Mouse (Mus musculus) lung, embryonic 15.5 days (tissue): Measurements from ENCODE around the gene Gm49322. TPM values are rescaled to one million over a fixed set of nuclear protein-coding genes. Genes with fewer than 3 reads are reported as not detected.

ENCODE experiments used
- ATAC-seq: fragments of 200-750 bp; cut with Nextera tagmentation; 2 replicates; pipeline ENCODE4 v1.8.0; 2017; ENCODE audit warnings: moderate number of reproducible peaks, borderline replicate concordance; ENCODE audit not compliant: low FRiP score, low TSS enrichment; ENCODE audit errors: extremely low read depth
- H3K27ac ChIP-seq: fragments of 300-500 bp; sonication (generic); 2 replicates; pipeline ENCODE4 v1.5.1; 2015; ENCODE audit warnings: moderate library complexity, mild to moderate bottlenecking, inconsistent platforms
- H3K27me3 ChIP-seq: fragments of 300-500 bp; sonication (generic); 2 replicates; pipeline ENCODE4 v1.6.1; 2015; ENCODE audit warnings: inconsistent platforms
- H3K36me3 ChIP-seq: fragments of 300-500 bp; sonication (generic); 2 replicates; pipeline ENCODE4 v1.6.1; 2015; ENCODE audit warnings: inconsistent platforms
- H3K4me1 ChIP-seq: fragments of 300-500 bp; sonication (generic); 2 replicates; pipeline ENCODE4 v1.6.1; 2015; ENCODE audit warnings: inconsistent platforms
- H3K4me2 ChIP-seq: fragments of 300-500 bp; sonication (generic); 2 replicates; pipeline ENCODE4 v1.6.1; 2015; ENCODE audit warnings: inconsistent platforms, mild to moderate bottlenecking, moderate library complexity
- H3K4me3 ChIP-seq: fragments of 300-500 bp; sonication (generic); 2 replicates; pipeline ENCODE4 v1.5.1; 2015; ENCODE audit warnings: mild to moderate bottlenecking, inconsistent platforms
- H3K9ac ChIP-seq: fragments of 300-500 bp; sonication (generic); 2 replicates; pipeline ENCODE4 v1.6.1; 2015; ENCODE audit warnings: inconsistent platforms
- H3K9me3 ChIP-seq: fragments of 300-500 bp; sonication (generic); 2 replicates; pipeline ENCODE4 v1.6.1; 2016; ENCODE audit warnings: inconsistent platforms
- WGBS: fragments of 180-500 bp; shearing (Covaris S2); methylation state at CpG from one replicate; pipeline ENCODE4 v1.1.7; 2015; 5-methylcytosine and 5-hydroxymethylcytosine counted together
- polyA plus RNA-seq: library from polyadenylated mRNA; unstranded; fragments of >200 nt; fragmentation: Nextera tagmentation; extraction: Ambion mirVana; gene quantifications from 2 replicates; pipeline ENCODE4 v1.2.1, GENCODE M21; 2015

The Gm49322 gene
- polyA plus RNA-seq, 1 experiment from 2014 or later = 5.1 TPM

- no peaks in the 10 kb centered on the region for H3K27me3 ChIP-seq
- no peak for ATAC-seq
- peak overlapping the region; percentile 94; the same call in 1 of the 2 replicates for H3K4me3 ChIP-seq
- WGBS = 88% methylated on average over 7 of the region's 7 CpGs
- no peaks in the 10 kb centered on the region for H3K9me3 ChIP-seq
- H3K4me1 ChIP-seq = peaks cover 19% of the 10 kb centered on the region
- H3K36me3 ChIP-seq = peaks cover 29% of the 10 kb centered on the region
- peak overlapping the region; percentile 89 for H3K4me2 ChIP-seq
- H3K9ac ChIP-seq = no peak overlapping the region
- H3K27ac ChIP-seq = no peak overlapping the region
These were observed 1.8 kb upstream of the Gm49322 start for GRCm38 (mm10) chr10:80604001-80604509.

GRCm38 (mm10) chr10:80604988-80605387 lies 833 bp upstream of the Gm49322 start:
- no peaks in the 10 kb centered on the region for H3K9me3 ChIP-seq
- H3K9ac ChIP-seq = no peak overlapping the region
- no peak overlapping the region for H3K4me2 ChIP-seq
- H3K27ac ChIP-seq = no peak overlapping the region
- 86% methylated on average over 2 of the region's 2 CpGs for WGBS
- no peaks in the 10 kb centered on the region for H3K27me3 ChIP-seq
- no peak overlapping the region for H3K4me3 ChIP-seq
- H3K4me1 ChIP-seq = peaks cover 19% of the 10 kb centered on the region
- H3K36me3 ChIP-seq = peaks cover 37% of the 10 kb centered on the region
- no peak for ATAC-seq

GRCm38 (mm10) chr10:80606306-80606705 lies 485 bp downstream of the Gm49322 start:
- H3K4me3 ChIP-seq = no peak overlapping the region
- H3K9ac ChIP-seq = no peak overlapping the region
- H3K4me1 ChIP-seq = peaks cover 19% of the 10 kb centered on the region
- WGBS = 87% methylated on average over 23 of the region's 23 CpGs
- no peak overlapping the region for H3K27ac ChIP-seq
- no peaks in the 10 kb centered on the region for H3K9me3 ChIP-seq
- H3K4me2 ChIP-seq = no peak overlapping the region
- H3K27me3 ChIP-seq = no peaks in the 10 kb centered on the region
- no peak for ATAC-seq
- H3K36me3 ChIP-seq = peaks cover 46% of the 10 kb centered on the region

- Histone ChIP-seq H3K9me3 (no peaks in the 10 kb centered on the region), H3K4me3 (no peak overlapping the region), H3K36me3 (peaks cover 46% of the 10 kb centered on the region), H3K4me2 (no peak overlapping the region), H3K4me1 (peaks cover 19% of the 10 kb centered on the region), H3K27me3 (no peaks in the 10 kb centered on the region), H3K27ac (no peak overlapping the region), H3K9ac (no peak overlapping the region)
- ATAC-seq = no peak
- whole genome bisulfite sequencing = 96% methylated on average over 34 of the region's 34 CpGs
These were observed 1.0 kb downstream of the Gm49322 start for GRCm38 (mm10) chr10:80606737-80607350.

- Histone ChIP-seq H3K36me3 (peaks cover 58% of the 10 kb centered on the region), H3K4me1 (peaks cover 11% of the 10 kb centered on the region), H3K4me3 (no peak overlapping the region), H3K9me3 (no peaks in the 10 kb centered on the region), H3K9ac (0 out of 2 replicates have a peak overlapping the region, but pooled peaks have one; percentile 2), H3K27ac (no peak overlapping the region), H3K27me3 (no peaks in the 10 kb centered on the region), H3K4me2 (no peak overlapping the region)
- no peak for ATAC-seq
- WGBS = 80% methylated on average over 3 of the region's 3 CpGs
These were observed 2.6 kb downstream of the Gm49322 start for GRCm38 (mm10) chr10:80608435-80608834.

- H3K9me3 ChIP-seq = no peaks in the 10 kb centered on the region
- H3K4me1 ChIP-seq = peaks cover 3% of the 10 kb centered on the region; the same call in 1 of the 2 replicates
- H3K4me2 ChIP-seq = no peak overlapping the region
- H3K27ac ChIP-seq = no peak overlapping the region
- ATAC-seq = no peak
- no peak overlapping the region for H3K4me3 ChIP-seq
- 87% methylated on average over 10 of the region's 10 CpGs for WGBS
- H3K9ac ChIP-seq = no peak overlapping the region
- no peaks in the 10 kb centered on the region for H3K27me3 ChIP-seq
- H3K36me3 ChIP-seq = peaks cover 58% of the 10 kb centered on the region
These were observed 3.6 kb downstream of the Gm49322 start for GRCm38 (mm10) chr10:80609269-80609924.

GRCm38 (mm10) chr10:80610116-80610785 lies 4.4 kb downstream of the Gm49322 start:
- no peaks in the 10 kb centered on the region for H3K9me3 ChIP-seq
- H3K36me3 ChIP-seq = peaks cover 67% of the 10 kb centered on the region
- WGBS = 85% methylated on average over 9 of the region's 9 CpGs
- H3K4me3 ChIP-seq = no peak overlapping the region
- no peak overlapping the region for H3K4me2 ChIP-seq
- H3K27ac ChIP-seq = no peak overlapping the region
- no peak for ATAC-seq
- no peaks in the 10 kb centered on the region for H3K27me3 ChIP-seq
- no peak overlapping the region; the same call in 1 of the 2 replicates for H3K9ac ChIP-seq
- H3K4me1 ChIP-seq = no peaks in the 10 kb centered on the region

GRCm38 (mm10) chr10:80611024-80611423 lies 5.2 kb downstream of the Gm49322 start:
- H3K27me3 ChIP-seq = no peaks in the 10 kb centered on the region
- H3K4me3 ChIP-seq = no peak overlapping the region
- H3K36me3 ChIP-seq = peaks cover 71% of the 10 kb centered on the region
- H3K4me1 ChIP-seq = no peaks in the 10 kb centered on the region
- no peak overlapping the region for H3K4me2 ChIP-seq
- H3K9me3 ChIP-seq = no peaks in the 10 kb centered on the region
- ATAC-seq = no peak
- H3K9ac ChIP-seq = no peak overlapping the region
- no peak overlapping the region for H3K27ac ChIP-seq
- WGBS = 53% methylated on average over 4 of the region's 4 CpGs

DNA sequence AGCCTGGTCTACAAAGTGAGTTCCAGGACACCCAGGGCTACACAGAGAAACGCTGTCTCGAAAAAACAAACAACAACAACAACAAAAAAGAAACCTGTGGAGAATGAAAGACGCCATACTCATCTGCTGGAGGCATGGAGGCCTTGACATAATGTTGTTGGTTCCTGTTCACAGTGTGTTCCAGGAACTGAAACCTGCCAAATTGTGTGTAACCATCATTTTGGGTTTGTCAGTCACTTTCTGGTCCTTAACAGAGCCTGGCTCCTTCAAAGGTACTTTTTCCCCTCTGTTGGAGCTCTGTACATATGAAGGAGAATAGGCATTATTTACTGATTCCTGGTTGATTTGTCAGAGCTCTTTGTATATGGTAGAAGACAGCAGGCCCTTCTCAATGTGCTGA lies 6.1 kb downstream of the Gm49322 start:
- Histone ChIP-seq H3K27me3 (no peaks in the 10 kb centered on the region), H3K27ac (no peak overlapping the region), H3K4me3 (no peak overlapping the region), H3K4me2 (no peak overlapping the region), H3K4me1 (no peaks in the 10 kb centered on the region), H3K9me3 (no peaks in the 10 kb centered on the region), H3K9ac (no peak overlapping the region), H3K36me3 (peaks cover 63% of the 10 kb centered on the region)
- ATAC-seq = no peak
- WGBS = 93% methylated on average over 3 of the region's 3 CpGs

DNA sequence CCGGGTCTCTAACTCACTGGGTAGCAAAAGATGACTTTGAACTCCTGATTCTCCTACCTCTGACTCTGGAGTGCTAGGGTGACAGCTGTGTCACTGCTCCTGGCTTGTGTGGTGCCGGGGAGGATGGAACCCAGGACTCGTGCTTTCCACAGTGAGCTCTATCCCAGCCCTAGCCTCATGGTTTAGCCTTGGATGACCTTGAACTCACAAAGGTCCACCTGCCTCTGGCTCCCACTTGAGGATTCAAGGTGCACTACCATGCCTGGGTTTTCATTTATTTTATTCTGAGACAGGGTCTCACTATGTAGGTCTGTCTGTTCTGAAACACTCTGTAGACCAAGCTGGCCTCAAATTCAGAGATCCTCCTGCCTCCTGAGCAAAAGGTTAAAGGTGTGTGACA lies 8.0 kb downstream of the Gm49322 start:
- ATAC-seq = no peak
- 82% methylated on average over 3 of the region's 3 CpGs for WGBS
- Histone ChIP-seq H3K27ac (no peak overlapping the region), H3K9ac (no peak overlapping the region), H3K4me2 (no peak overlapping the region), H3K9me3 (no peaks in the 10 kb centered on the region), H3K36me3 (peaks cover 44% of the 10 kb centered on the region), H3K4me1 (no peaks in the 10 kb centered on the region), H3K27me3 (no peaks in the 10 kb centered on the region), H3K4me3 (no peak overlapping the region)

- WGBS = 91% methylated on average over 6 of the region's 6 CpGs
- no peak overlapping the region for H3K4me3 ChIP-seq
- ATAC-seq = no peak
- no peaks in the 10 kb centered on the region for H3K4me1 ChIP-seq
- H3K9me3 ChIP-seq = no peaks in the 10 kb centered on the region
- H3K27me3 ChIP-seq = no peaks in the 10 kb centered on the region
- H3K36me3 ChIP-seq = peaks cover 39% of the 10 kb centered on the region
- no peak overlapping the region for H3K9ac ChIP-seq
- H3K4me2 ChIP-seq = no peak overlapping the region
- no peak overlapping the region for H3K27ac ChIP-seq
These were observed 8.5 kb downstream of the Gm49322 start for GRCm38 (mm10) chr10:80614351-80614750.

GRCm38 (mm10) chr10:80618181-80618580 lies 12.4 kb downstream of the Gm49322 start:
- peaks cover 16% of the 10 kb centered on the region for H3K36me3 ChIP-seq
- 48% methylated on average over 9 of the region's 9 CpGs for WGBS
- peaks cover 6% of the 10 kb centered on the region; the same call in 1 of the 2 replicates for H3K4me1 ChIP-seq
- H3K4me2 ChIP-seq = no peak overlapping the region
- H3K9ac ChIP-seq = no peak overlapping the region
- H3K27me3 ChIP-seq = no peaks in the 10 kb centered on the region
- ATAC-seq = no peak
- H3K27ac ChIP-seq = peak overlapping the region; percentile 63
- H3K4me3 ChIP-seq = no peak overlapping the region
- H3K9me3 ChIP-seq = no peaks in the 10 kb centered on the region
